Mouse (Mus musculus): ENCODE results near the gene Gm20929.
"Not testable (repeated sequence)": the region's sequence is repeated elsewhere in the genome, so short reads cannot be mapped to it uniquely, and the experiment has no call there.

Gene Gm20929

DNA sequence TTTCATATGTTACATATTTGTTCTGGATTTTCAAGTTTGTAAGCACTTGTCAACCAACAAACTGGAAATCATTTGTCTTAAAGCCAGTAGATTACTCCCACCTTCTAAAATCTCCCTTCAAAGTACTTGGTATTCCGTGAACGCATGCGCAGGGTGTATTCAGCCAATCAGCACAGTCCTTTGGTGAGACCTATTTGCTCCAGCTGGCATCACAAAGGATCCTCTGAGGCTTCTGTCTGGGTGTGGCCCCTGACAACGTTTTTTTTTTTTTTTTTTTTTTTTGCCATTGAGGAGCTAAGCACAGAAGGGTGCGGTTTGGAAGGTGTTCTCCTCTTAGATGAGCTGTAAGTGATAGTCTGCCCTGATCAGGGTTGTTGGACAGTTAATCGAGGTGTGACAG, at the start of gene Gm20929:
Gm20929 (plus strand) TSS at position 301 of the 400 bp plus-strand sequence.
- DNase-seq (ENCODE audit: low read depth): not testable (repeated sequence)
